Mouse (Mus musculus) testis, adult 2 months (tissue): Measurements from ENCODE around the gene Lifr.

Experiments used
- CTCF ChIP-seq: fragments of 200-500 bp; IDR thresholded peaks from 2 replicates; pipeline ENCODE4 v1.5.1; 2012; ENCODE audit warnings: low read depth, mild to moderate bottlenecking, inconsistent platforms, low read length, moderate library complexity; ENCODE audit not compliant: control insufficient read depth, insufficient read depth, insufficient replicate concordance
- POLR2A ChIP-seq: fragments of 200-500 bp; IDR thresholded peaks from 2 replicates; pipeline ENCODE4 v1.6.1; 2012; ENCODE audit warnings: low read depth, mild to moderate bottlenecking, inconsistent platforms, low read length, moderate library complexity; ENCODE audit not compliant: control insufficient read depth

DNA sequence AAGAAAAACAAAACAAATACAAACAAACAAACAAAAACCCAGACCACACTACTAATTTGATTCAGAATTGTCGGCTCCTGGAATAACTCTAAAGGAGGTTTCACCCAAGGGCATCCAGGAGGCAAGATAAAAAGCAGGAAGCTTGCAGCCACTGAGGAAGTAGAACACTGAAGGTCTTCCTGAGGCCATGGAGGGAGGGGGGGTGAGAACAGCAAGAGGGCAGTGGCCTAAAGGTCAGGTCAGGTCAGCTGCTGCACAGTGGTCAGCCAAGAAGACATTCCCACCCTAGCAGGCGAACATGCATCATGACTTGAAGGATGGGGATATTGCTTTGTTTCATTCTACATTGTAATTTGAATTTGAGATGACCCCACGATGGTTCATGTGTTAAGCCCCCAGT is 17.1 kb upstream of the Lifr start:
- TF ChIP-seq CTCF (no peak), POLR2A (no peak)
